Mouse (Mus musculus) midbrain, embryonic 14.5 days (tissue): ENCODE measurements at regions not wholly inside any gene's neighbourhood (a gene's known extent, or its start where the extent isn't known, plus 50 kb on each side); places are given as distances from the start of the nearest gene placed in this dataset.

Experiments
- ATAC-seq: fragments of 200-750 bp; cut with Nextera tagmentation; 2 replicates; pipeline ENCODE4 v1.8.0; 2017; ENCODE audit warnings: moderate number of reproducible peaks, moderate library complexity; ENCODE audit not compliant: low FRiP score, low TSS enrichment
- DNase-seq: peaks from one replicate; pipeline ENCODE4 v3.0.0-alpha.2; 2015
- H3K27ac ChIP-seq: fragments of 300-500 bp; sonication (generic); replicated peaks from 2 replicates; pipeline ENCODE4 v1.5.1; 2014; ENCODE audit warnings: mild to moderate bottlenecking, low read depth, low read length, moderate library complexity
- H3K27me3 ChIP-seq: fragments of 300-500 bp; sonication (generic); 2 replicates; pipeline ENCODE4 v1.6.1; 2014; ENCODE audit warnings: low read length, control low read depth, mixed read lengths; ENCODE audit not compliant: control insufficient read depth, insufficient read depth
- H3K36me3 ChIP-seq: fragments of 300-500 bp; sonication (generic); 2 replicates; pipeline ENCODE4 v1.6.1; 2014; ENCODE audit warnings: low read length, control low read depth; ENCODE audit not compliant: control insufficient read depth, insufficient read depth
- H3K4me1 ChIP-seq: fragments of 300-500 bp; sonication (generic); 2 replicates; pipeline ENCODE4 v1.6.1; 2014; ENCODE audit warnings: mild to moderate bottlenecking, antibody characterized with exemption, low read length, control low read depth; ENCODE audit not compliant: control insufficient read depth, insufficient read depth
- H3K4me2 ChIP-seq: fragments of 300-500 bp; sonication (generic); 2 replicates; pipeline ENCODE4 v1.6.1; 2014; ENCODE audit warnings: mild to moderate bottlenecking, low read length, moderate library complexity
- H3K4me3 ChIP-seq: fragments of 300-500 bp; sonication (generic); replicated peaks from 2 replicates; pipeline ENCODE4 v1.5.1; 2014; ENCODE audit warnings: low read depth, low read length
- H3K9ac ChIP-seq: fragments of 300-500 bp; sonication (generic); replicated peaks from 2 replicates; pipeline ENCODE4 v1.6.1; 2014; ENCODE audit warnings: mild to moderate bottlenecking, low read length, moderate library complexity
- H3K9me3 ChIP-seq: fragments of 300-500 bp; sonication (generic); 2 replicates; pipeline ENCODE4 v1.6.1; 2016; ENCODE audit warnings: low read length, control low read depth, mixed read lengths; ENCODE audit not compliant: control insufficient read depth
- WGBS: fragments of 180-500 bp; shearing (Covaris S2); extraction: QIAGEN DNeasy Blood & Tissue Kit; methylation state at CpG from one replicate; pipeline ENCODE4 v1.1.7; 2014; 5-methylcytosine and 5-hydroxymethylcytosine counted together

- no peak overlapping the region for H3K9ac ChIP-seq
- no peaks in the 10 kb centered on the region for H3K9me3 ChIP-seq
- DNase-seq: no peak
- H3K27me3 ChIP-seq: no peaks in the 10 kb centered on the region
- WGBS: 84% methylated on average over 2 of the region's 2 CpGs
- no peak overlapping the region for H3K4me3 ChIP-seq
- H3K36me3 ChIP-seq: no peaks in the 10 kb centered on the region
- ATAC-seq: no peak
- H3K27ac ChIP-seq: no peak overlapping the region
- H3K4me1 ChIP-seq: no peaks in the 10 kb centered on the region
- H3K4me2 ChIP-seq: no peak overlapping the region
Observed at GRCm38 (mm10) chr3:61442000-61442739, 76.4 kb upstream of the B430305J03Rik start.

DNA sequence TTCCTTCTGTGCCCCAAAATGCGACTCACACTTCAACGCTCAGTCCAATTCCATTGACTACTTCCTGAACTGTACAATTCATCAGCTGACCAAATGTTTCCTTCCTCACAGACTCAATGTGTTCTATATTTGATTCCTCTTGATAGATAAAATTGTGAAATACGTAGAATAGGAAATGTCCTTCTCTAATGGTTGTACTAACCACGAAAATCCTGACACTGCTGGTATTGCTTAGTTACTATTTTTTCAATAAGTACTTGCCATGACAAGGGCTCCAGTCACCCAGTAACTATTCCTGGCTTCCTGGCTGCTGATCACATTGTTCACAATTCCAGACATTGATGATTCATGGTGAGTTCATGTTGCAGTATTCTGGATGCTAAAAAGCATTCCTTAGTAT is 75.7 kb upstream of the B430305J03Rik start:
- Histone ChIP-seq H3K9me3 (no peaks in the 10 kb centered on the region), H3K36me3 (no peaks in the 10 kb centered on the region), H3K9ac (no peak overlapping the region), H3K4me1 (no peaks in the 10 kb centered on the region), H3K27ac (no peak overlapping the region), H3K27me3 (no peaks in the 10 kb centered on the region), H3K4me3 (no peak overlapping the region), H3K4me2 (no peak overlapping the region)
- 92% methylated on average over 4 of the region's 4 CpGs for WGBS
- no peak for ATAC-seq
- DNase-seq: no peak

DNA sequence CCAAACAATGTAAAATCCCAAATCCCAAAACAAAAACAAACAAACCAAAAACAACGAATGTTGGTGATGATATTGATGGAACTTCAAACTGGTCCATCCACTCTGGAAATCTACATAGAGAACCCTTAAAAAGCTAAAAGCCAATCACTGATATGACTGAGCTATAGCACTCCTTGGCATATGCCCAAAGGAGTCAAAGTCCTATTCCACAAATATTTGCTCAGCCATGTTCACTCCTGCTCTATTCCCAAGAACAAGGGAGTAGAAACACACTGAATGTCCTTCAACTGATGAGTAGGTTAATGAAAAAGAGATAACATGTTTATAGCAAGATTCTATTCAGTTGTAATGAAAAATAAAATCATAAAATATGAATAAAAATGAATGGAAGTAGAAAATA is 63.0 kb upstream of the B430305J03Rik start:
- no peak for DNase-seq
- no peak for ATAC-seq

GRCm38 (mm10) chr3:61423945-61424344 is 58.2 kb upstream of the B430305J03Rik start:
- WGBS: 68% methylated on average over 5 of the region's 5 CpGs
- no peak overlapping the region for H3K4me2 ChIP-seq
- DNase-seq (peak; percentile 42), ATAC-seq (no peak)
- no peak overlapping the region for H3K4me3 ChIP-seq
- H3K9me3 ChIP-seq: no peaks in the 10 kb centered on the region
- no peak overlapping the region for H3K27ac ChIP-seq
- no peak overlapping the region for H3K9ac ChIP-seq
- H3K4me1 ChIP-seq: no peaks in the 10 kb centered on the region
- H3K36me3 ChIP-seq: no peaks in the 10 kb centered on the region
- no peaks in the 10 kb centered on the region for H3K27me3 ChIP-seq

More for the DNA sequence above, 63.0 kb upstream of the B430305J03Rik start:
- H3K27me3 ChIP-seq: no peaks in the 10 kb centered on the region
- no peak overlapping the region for H3K4me3 ChIP-seq
- H3K27ac ChIP-seq: no peak overlapping the region
- no peaks in the 10 kb centered on the region for H3K9me3 ChIP-seq
- H3K36me3 ChIP-seq: no peaks in the 10 kb centered on the region
- no peak overlapping the region for H3K4me2 ChIP-seq
- no peaks in the 10 kb centered on the region for H3K4me1 ChIP-seq
- 78% methylated on average over 1 of the region's 1 CpGs for WGBS
- H3K9ac ChIP-seq: no peak overlapping the region

DNA sequence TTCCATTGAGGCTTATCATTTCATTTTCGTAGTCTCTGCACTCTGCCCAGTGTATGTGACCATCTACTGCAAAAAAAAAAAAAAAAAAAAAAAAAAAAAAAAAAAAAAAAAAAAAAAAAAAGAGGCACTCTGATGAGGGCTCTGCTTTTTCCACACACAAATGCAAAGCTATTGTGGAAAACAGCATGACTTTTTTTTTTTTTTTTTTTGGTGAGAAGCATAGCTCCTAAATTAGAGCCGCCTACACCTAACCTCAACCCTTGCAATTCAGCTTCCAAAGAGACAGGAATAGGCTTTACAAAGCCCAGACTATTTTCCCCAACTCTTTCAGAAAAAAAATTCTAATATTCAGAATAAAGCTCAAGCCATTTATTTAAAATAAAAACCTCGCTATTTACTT is 54.0 kb upstream of the B430305J03Rik start:
- Histone ChIP-seq H3K9ac (no peak overlapping the region), H3K4me2 (no peak overlapping the region), H3K27me3 (no peaks in the 10 kb centered on the region), H3K4me3 (no peak overlapping the region), H3K36me3 (no peaks in the 10 kb centered on the region), H3K4me1 (no peaks in the 10 kb centered on the region), H3K9me3 (no peaks in the 10 kb centered on the region), H3K27ac (no peak overlapping the region)
- DNase-seq: no peak
- 71% methylated on average over 3 of the region's 3 CpGs for WGBS
- no peak for ATAC-seq

DNA sequence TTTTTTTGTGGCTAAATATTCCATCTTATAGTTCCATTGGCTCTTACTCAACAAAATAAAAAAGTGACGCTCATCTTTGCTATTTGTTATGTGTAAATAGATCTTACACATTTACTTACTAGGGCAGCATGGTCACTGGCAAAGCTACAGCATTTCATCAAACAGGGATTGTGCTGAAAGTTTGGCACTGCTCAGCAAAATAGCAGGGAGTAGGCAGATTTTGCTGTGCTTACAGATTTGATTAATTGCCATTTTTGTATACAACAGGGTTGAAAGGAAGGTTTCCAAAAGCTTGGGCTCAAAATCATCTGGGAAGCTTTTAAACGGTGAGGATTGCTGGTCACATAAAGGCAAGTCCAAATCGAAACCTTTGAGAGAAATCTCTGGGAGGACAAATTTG is 52.3 kb upstream of the B430305J03Rik start:
- Histone ChIP-seq H3K27me3 (no peaks in the 10 kb centered on the region), H3K9ac (no peak overlapping the region), H3K36me3 (no peaks in the 10 kb centered on the region), H3K27ac (no peak overlapping the region), H3K4me1 (no peaks in the 10 kb centered on the region), H3K4me2 (no peak overlapping the region), H3K4me3 (no peak overlapping the region), H3K9me3 (no peaks in the 10 kb centered on the region)
- WGBS: 79% methylated on average over 3 of the region's 3 CpGs
- ATAC-seq (no peak), DNase-seq (no peak)
